Mouse (Mus musculus) hindbrain, embryonic 16.5 days (tissue): ENCODE data around the gene Pde4d. TPM values are rescaled to one million over a fixed set of nuclear protein-coding genes. Genes with fewer than 3 reads are reported as not detected.
A peak's percentile ranks its signal among the peaks of the same experiment; 100 is the strongest.

Source experiments
- ATAC-seq: fragments of 200-750 bp; cut with Nextera tagmentation; 2 replicates; pipeline ENCODE4 v1.8.0; 2017; ENCODE audit warnings: moderate TSS enrichment, moderate library complexity
- H3K27ac ChIP-seq: fragments of 300-500 bp; sonication (generic); 2 replicates; pipeline ENCODE4 v1.5.1; 2014; ENCODE audit warnings: low read depth, mild to moderate bottlenecking, control low read depth, low read length, moderate library complexity
- H3K27me3 ChIP-seq: fragments of 300-500 bp; sonication (generic); replicated peaks from 2 replicates; pipeline ENCODE4 v1.6.1; 2014; ENCODE audit warnings: low read length; ENCODE audit not compliant: control insufficient read depth, insufficient read depth
- H3K36me3 ChIP-seq: fragments of 300-500 bp; sonication (generic); 2 replicates; pipeline ENCODE4 v1.6.1; 2014; ENCODE audit warnings: mild to moderate bottlenecking, low read length, moderate library complexity, mixed read lengths; ENCODE audit not compliant: control insufficient read depth, insufficient read depth
- H3K4me1 ChIP-seq: fragments of 300-500 bp; sonication (generic); 2 replicates; pipeline ENCODE4 v1.6.1; 2014; ENCODE audit warnings: low read depth, low read length; ENCODE audit not compliant: control insufficient read depth, insufficient read depth
- H3K4me2 ChIP-seq: fragments of 300-500 bp; sonication (generic); 2 replicates; pipeline ENCODE4 v1.6.1; 2014; ENCODE audit warnings: mild to moderate bottlenecking, low read length, control low read depth, moderate library complexity
- H3K4me3 ChIP-seq: fragments of 300-500 bp; sonication (generic); 2 replicates; pipeline ENCODE4 v1.5.1; 2014; ENCODE audit warnings: mild to moderate bottlenecking, low read length, control low read depth, moderate library complexity
- H3K9ac ChIP-seq: fragments of 300-500 bp; sonication (generic); 2 replicates; pipeline ENCODE4 v1.6.1; 2014; ENCODE audit warnings: low read depth, mild to moderate bottlenecking, control low read depth, low read length, moderate library complexity
- H3K9me3 ChIP-seq: fragments of 300-500 bp; sonication (generic); 2 replicates; pipeline ENCODE4 v1.6.1; 2014; ENCODE audit warnings: mild to moderate bottlenecking, low read length, moderate library complexity; ENCODE audit not compliant: control insufficient read depth
- WGBS: fragments of 180-500 bp; shearing (Covaris S2); extraction: QIAGEN DNeasy Blood & Tissue Kit; methylation state at CpG from one replicate; pipeline ENCODE4 v1.1.7; 2014; 5-methylcytosine and 5-hydroxymethylcytosine counted together
- polyA plus RNA-seq: library from polyadenylated mRNA; unstranded; fragments of >200 nt; fragmentation: Nextera tagmentation; extraction: Ambion mirVana; gene quantifications from 2 replicates; pipeline ENCODE4 v1.2.1, GENCODE M21; 2015

Pde4d gene
- polyA plus RNA-seq, 1 experiment from 2014 or later = 18.5 TPM

- Histone ChIP-seq H3K27ac (no peak overlapping the region), H3K27me3 (no peaks in the 10 kb centered on the region), H3K4me1 (peaks cover 3% of the 10 kb centered on the region; the same call in 1 of the 2 replicates), H3K9me3 (no peaks in the 10 kb centered on the region), H3K36me3 (no peaks in the 10 kb centered on the region), H3K4me3 (no peak overlapping the region), H3K4me2 (no peak overlapping the region), H3K9ac (no peak overlapping the region)
- ATAC-seq = no peak
- WGBS = 71% methylated on average over 4 of the region's 4 CpGs
Measured at GRCm38 (mm10) chr13:109628606-109629005, 1178.9 kb downstream of the Pde4d start.

DNA sequence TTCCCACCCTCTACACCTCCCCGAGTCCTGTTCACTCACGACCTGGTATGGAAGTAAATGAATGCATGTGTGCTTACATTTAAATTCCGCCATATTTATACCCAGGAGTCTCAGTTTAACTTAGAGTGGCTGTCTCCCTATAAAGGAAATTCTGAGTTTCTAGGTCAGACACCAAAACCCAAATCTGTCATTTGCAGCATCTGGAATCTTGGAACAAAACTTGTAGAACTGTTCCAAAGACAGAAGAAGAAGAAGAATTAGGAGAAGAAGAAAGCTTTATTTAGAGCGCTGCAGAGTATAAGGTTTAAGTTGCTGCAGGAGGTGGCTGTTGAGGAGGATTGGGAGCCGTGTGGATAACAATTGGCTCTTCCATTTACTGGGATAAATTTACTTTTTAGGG lies 1179.5 kb downstream of the Pde4d start:
- no peak overlapping the region for H3K4me3 ChIP-seq
- no peak for ATAC-seq
- H3K27ac ChIP-seq = no peak overlapping the region
- no peaks in the 10 kb centered on the region for H3K27me3 ChIP-seq
- no peaks in the 10 kb centered on the region for H3K9me3 ChIP-seq
- 91% methylated on average over 5 of the region's 5 CpGs for WGBS
- no peaks in the 10 kb centered on the region for H3K36me3 ChIP-seq
- H3K4me1 ChIP-seq = peaks cover 3% of the 10 kb centered on the region; the same call in 1 of the 2 replicates
- no peak overlapping the region for H3K9ac ChIP-seq
- no peak overlapping the region for H3K4me2 ChIP-seq

DNA sequence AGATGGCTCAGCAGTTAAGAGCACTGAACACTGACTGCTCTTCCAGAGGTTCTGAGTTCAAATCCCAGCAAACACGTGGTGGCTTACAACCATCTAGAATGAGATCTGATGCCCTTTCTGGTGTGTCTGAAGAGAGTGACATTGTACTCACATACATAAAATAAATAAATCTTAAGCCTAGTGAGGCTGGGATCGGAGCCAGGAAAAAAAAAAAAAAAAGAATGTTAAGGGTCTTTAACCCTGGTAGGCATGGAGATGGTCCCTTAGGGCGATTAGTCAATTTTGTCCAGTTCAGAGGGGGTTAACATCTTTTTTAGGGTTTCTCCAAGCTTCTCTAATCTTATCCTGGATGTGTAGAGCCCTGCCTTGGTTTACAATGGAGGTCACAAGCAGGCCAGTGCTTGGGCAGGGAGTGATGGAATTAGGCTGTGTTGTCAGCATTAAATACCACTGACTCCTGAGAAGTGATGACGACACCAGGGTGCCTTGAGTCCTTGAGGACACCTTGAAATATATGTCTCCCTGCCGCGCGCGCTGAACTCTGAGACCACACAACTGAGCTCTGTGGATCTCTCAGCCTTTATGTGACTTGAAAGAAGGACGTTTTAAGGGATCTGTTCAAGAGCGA lies 1181.8 kb downstream of the Pde4d start:
- no peaks in the 10 kb centered on the region for H3K9me3 ChIP-seq
- no peak overlapping the region for H3K27ac ChIP-seq
- H3K4me3 ChIP-seq = no peak overlapping the region
- no peaks in the 10 kb centered on the region for H3K36me3 ChIP-seq
- H3K4me2 ChIP-seq = no peak overlapping the region
- H3K4me1 ChIP-seq = peaks cover 3% of the 10 kb centered on the region; the same call in 1 of the 2 replicates
- ATAC-seq = peak; percentile 65; the same call in 1 of the 2 replicates
- WGBS = 44% methylated on average over 10 of the region's 10 CpGs
- H3K9ac ChIP-seq = no peak overlapping the region
- H3K27me3 ChIP-seq = no peaks in the 10 kb centered on the region

DNA sequence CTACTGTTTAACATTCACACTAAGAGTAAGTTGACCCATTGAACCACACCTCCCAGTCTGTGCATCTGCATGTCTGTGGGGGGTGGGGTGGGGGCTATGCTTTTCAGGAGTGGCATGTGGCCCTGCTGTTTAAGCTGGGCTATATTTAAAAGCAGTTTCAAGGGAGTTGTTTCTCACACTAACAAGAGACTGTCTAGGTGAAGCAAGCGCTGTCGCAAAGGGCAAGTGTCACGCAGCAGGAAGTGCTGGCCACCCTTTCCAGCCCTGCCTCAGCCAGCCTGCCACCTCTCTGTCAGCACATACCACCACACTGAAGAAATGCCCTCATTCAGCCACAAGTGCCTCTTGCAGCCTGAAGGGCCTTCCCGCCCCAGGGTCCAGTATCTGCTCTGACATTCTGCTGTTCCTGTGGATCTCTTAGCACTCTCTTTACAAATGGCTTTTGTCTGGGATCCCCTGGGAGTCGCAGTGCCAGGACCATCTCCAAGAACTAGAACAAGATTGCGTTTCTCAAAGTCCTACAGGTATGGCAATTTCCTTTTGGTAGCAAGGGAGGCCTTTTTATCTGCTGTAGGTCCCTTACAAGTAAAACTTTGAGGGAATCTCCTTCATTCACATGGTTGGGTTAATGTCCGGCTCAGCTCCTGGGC lies 1182.8 kb downstream of the Pde4d start:
- 11% methylated on average over 7 of the region's 7 CpGs for WGBS
- ATAC-seq = peak; percentile 40; the same call in 1 of the 2 replicates

GRCm38 (mm10) chr13:109633037-109633418 lies 1183.3 kb downstream of the Pde4d start:
- Histone ChIP-seq H3K36me3 (no peaks in the 10 kb centered on the region), H3K9ac (no peak overlapping the region), H3K4me2 (no peak overlapping the region), H3K4me3 (no peak overlapping the region), H3K4me1 (peaks cover 3% of the 10 kb centered on the region; the same call in 1 of the 2 replicates), H3K27me3 (no peaks in the 10 kb centered on the region), H3K27ac (no peak overlapping the region), H3K9me3 (no peaks in the 10 kb centered on the region)
- no peak for ATAC-seq
- WGBS = 9% methylated on average over 3 of the region's 3 CpGs

More for the DNA sequence above, 1182.8 kb downstream of the Pde4d start:
- no peak overlapping the region for H3K9ac ChIP-seq
- H3K9me3 ChIP-seq = no peaks in the 10 kb centered on the region
- no peak overlapping the region for H3K4me3 ChIP-seq
- H3K4me2 ChIP-seq = no peak overlapping the region
- no peak overlapping the region for H3K27ac ChIP-seq
- peaks cover 3% of the 10 kb centered on the region; the same call in 1 of the 2 replicates for H3K4me1 ChIP-seq
- no peaks in the 10 kb centered on the region for H3K36me3 ChIP-seq
- no peaks in the 10 kb centered on the region for H3K27me3 ChIP-seq

GRCm38 (mm10) chr13:109635901-109636520 lies 1186.3 kb downstream of the Pde4d start:
- H3K36me3 ChIP-seq = no peaks in the 10 kb centered on the region
- no peaks in the 10 kb centered on the region for H3K27me3 ChIP-seq
- no peak for ATAC-seq
- no peak overlapping the region for H3K27ac ChIP-seq
- no peak overlapping the region for H3K4me2 ChIP-seq
- WGBS = 82% methylated on average over 10 of the region's 10 CpGs
- no peak overlapping the region for H3K9ac ChIP-seq
- peaks cover 6% of the 10 kb centered on the region for H3K4me1 ChIP-seq
- no peaks in the 10 kb centered on the region for H3K9me3 ChIP-seq
- H3K4me3 ChIP-seq = no peak overlapping the region

DNA sequence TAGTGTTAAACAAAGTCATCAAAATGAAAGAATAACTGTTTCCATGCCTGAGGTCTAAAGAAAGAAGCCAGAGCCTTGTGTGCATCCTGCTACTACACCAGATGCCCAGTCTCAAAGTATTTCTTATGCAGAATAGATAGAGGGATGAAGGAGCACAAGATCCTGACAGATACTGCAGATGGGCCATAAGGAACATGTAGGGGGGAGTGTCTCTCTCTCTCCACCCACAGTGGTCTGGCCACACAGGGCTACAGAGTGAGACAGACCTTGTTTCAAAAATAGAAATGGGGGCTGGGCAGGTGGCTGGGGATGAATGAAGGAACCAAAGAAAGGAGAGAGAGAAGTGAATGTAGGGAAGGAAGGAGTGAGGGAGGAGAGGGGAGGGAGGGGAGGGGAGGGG lies 1188.5 kb downstream of the Pde4d start:
- no peak overlapping the region for H3K9ac ChIP-seq
- no peaks in the 10 kb centered on the region for H3K36me3 ChIP-seq
- no peak overlapping the region for H3K4me2 ChIP-seq
- H3K27ac ChIP-seq = no peak overlapping the region
- H3K4me3 ChIP-seq = no peak overlapping the region
- H3K9me3 ChIP-seq = no peaks in the 10 kb centered on the region
- H3K27me3 ChIP-seq = no peaks in the 10 kb centered on the region
- peaks cover 3% of the 10 kb centered on the region; the same call in 1 of the 2 replicates for H3K4me1 ChIP-seq
- ATAC-seq = peak; percentile 49; the same call in 1 of the 2 replicates

- no peaks in the 10 kb centered on the region for H3K27me3 ChIP-seq
- ATAC-seq = no peak
- no peak overlapping the region for H3K27ac ChIP-seq
- H3K9me3 ChIP-seq = no peaks in the 10 kb centered on the region
- H3K4me1 ChIP-seq = peaks cover 3% of the 10 kb centered on the region; the same call in 1 of the 2 replicates
- no peak overlapping the region for H3K9ac ChIP-seq
- H3K36me3 ChIP-seq = no peaks in the 10 kb centered on the region
- no peak overlapping the region for H3K4me2 ChIP-seq
- WGBS = 65% methylated on average over 6 of the region's 6 CpGs
- H3K4me3 ChIP-seq = no peak overlapping the region
Measured at GRCm38 (mm10) chr13:109639286-109639685, 1189.5 kb downstream of the Pde4d start.

GRCm38 (mm10) chr13:109641562-109641961 lies 1191.8 kb downstream of the Pde4d start:
- H3K9me3 ChIP-seq = no peaks in the 10 kb centered on the region
- ATAC-seq = no peak
- no peak overlapping the region for H3K27ac ChIP-seq
- H3K4me3 ChIP-seq = no peak overlapping the region
- no peaks in the 10 kb centered on the region for H3K36me3 ChIP-seq
- H3K4me2 ChIP-seq = no peak overlapping the region
- no peaks in the 10 kb centered on the region for H3K27me3 ChIP-seq
- peaks cover 10% of the 10 kb centered on the region for H3K4me1 ChIP-seq
- no peak overlapping the region for H3K9ac ChIP-seq
- 85% methylated on average over 6 of the region's 6 CpGs for WGBS
